Mouse (Mus musculus): ENCODE results near the gene Atad5. TPM values are rescaled to one million over a fixed set of nuclear protein-coding genes. Genes with fewer than 3 reads are reported as not detected.
A peak's percentile ranks its signal among the peaks of the same experiment; 100 is the strongest.
"Not testable (repeated sequence)": the region's sequence is repeated elsewhere in the genome, so short reads cannot be mapped to it uniquely, and the experiment has no call there.

Atad5 gene
- polyA plus RNA-seq, 2 experiments from 2014 or later = 3.5 to 3.6 TPM

DNA sequence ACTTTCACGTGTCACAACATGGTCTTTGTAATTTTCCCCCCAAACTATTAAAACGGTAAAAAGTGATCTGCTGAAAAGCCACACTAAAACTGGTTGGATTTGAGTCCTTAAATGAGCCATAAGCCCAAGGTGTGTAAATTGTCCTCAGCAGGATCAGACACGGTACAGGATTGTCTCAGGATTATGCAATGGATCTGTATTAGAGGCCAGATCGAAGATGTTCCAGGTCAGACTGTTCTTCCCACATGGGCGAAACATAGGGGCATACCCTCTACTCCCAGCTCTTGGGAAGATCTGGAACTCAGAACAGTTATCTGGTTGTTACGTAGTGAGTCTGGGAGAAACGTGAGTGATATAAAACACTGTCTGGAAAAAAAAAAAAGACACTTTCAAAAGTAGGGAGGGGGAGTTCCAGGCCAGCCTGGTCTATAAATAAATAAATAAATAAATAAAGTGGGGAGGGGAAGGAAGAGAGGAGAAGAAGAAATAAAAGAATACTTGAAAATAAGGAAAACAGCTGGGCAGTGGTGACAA lies 7.3 kb upstream of the Atad5 start:
- no peak for ATAC-seq

DNA sequence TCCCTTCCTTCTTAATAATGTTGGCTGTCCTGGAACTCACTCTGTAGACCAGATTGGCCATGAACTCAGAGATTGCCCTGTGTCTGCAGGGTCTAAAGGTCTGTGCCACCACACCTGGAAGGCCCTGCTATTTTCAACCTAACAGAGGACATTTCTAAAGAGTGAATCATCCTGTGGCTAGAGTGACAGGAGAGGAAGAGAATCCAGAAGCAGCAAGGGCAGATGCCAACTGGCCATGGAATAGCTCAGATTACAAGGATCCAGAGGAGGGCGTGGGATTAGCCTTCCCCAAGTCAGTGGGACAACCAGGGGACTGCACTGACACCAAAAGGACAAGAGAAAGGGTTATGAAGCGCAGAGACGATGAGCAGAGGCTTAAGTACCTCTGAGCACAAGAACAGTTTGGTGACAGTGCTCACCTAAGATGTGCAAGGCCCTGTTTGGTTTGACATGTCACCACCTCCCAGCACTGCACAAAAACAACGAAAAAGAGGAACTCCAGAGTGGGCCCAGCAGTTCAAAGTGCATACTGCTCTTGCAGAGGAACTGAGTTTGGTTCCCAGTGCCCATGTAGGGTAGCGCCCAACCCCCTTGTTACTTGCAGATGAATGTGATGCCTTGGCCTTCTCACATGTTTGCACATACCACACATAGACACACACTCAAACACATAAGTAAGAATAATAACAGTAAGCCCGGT lies 3.7 kb upstream of the Atad5 start:
- ATAC-seq = no peak

DNA sequence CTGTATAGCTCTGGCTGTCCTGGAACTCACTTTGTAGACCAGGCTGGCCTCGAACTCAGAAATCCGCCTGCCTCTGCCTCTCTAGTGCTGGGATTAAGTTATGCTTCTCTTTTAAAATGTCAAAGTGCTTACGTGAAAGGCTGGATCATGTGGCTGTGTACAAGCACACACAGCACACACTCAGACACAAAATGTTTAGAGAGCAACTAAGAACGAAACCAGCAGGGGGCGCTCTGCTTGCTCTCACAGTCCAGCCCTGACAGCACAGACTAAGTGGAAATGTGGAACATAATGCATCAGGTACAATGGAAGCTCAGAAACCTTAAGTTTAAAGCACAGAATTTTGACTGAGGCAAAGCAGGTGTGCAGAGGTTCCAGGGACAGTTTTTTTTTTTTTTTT lies 2.4 kb upstream of the Atad5 start:
- peak; percentile 77 for ATAC-seq

DNA sequence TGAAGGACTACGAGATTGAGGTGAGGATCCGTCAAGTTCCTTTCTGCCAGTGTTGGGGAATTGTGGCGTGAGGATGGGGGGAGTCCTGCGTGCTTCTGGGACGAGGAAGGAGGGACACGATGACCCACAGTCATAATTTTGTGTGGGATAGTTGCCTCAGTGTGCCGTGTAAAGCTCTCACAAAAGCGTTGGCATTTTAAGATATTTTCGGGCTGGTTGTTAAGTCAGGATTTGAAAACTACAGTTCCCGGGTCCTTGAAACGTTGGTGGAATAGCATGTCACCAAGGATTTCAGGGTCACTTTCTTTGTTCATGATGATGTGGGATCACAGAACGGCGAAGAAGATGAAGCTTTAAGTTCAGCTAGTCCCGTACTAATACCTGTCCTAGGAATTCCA lies 616 bp downstream of the Atad5 start:
- no peak for ATAC-seq

DNA sequence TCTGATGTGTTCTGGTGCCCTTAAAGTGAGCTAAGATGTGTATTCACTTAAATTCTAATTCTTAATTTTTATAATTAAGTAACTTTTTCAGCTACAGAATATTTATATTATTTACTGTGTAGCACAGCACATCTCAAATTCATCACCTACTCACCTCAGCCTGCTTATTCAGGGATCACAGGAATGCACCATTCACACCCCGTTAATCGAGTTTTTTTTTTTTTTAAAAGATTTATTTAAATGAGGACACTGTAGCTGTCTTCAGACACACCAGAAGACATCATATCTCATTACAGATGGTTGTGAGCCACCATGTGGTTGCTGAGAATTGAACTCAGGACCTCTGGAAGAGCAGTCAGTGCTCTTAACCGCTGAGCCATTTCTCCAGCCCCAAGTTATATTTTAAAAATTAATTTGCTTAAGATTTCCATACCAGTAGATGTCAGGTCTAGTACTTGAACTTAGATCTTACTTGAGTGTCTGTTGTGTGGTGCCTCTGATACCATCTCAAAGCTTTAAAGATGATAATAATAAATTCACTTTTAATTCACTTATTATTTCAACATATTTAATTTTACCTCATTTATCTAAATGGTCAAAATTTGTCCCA lies 1.5 kb downstream of the Atad5 start:
- no peak for ATAC-seq

DNA sequence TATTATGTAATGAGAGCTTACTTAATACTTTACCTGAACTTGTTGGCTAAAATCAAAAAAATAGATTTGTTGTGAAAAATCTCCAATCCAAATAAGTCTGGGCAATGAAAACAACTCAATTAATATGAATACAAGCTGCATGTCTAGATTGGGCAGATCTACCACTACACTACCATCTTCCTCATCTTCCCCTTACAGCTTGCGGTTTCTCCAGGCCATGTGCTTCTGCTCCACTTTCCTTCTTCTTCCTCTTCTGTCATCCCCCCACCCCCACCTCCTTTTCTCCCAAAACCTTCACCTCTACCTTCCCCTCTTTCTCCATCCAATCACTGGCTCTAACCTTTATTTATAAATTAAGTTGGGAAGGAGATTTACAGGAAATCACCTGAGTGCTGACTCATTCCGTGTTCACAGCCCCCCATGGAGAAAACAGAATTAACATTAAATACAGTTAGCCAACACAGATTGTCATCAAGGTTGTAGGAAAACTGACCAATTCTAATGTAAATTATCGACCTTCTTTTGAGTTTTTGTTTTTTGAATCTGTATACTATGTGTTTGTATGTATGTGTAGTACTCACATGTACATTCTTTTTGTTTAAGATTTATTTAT lies 9.3 kb downstream of the Atad5 start:
- no peak for ATAC-seq

DNA sequence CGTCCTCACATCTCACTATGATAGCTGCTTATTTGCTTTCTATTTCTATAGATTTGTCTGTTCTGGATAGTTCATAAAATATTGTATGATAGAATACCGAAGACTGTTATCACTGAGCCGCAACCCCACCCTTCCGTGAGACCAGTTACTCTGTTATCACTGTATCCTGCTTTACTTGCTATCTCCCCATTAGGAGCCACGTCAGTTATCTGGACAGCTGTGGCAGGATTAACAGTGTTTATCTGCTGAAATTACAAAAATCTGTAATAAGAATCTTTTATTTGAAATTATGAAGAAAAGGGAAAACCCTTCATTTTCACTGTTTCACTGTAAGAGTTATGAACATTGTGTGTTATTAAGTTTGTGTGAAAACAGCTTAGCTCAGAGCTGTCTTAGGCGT lies 12.1 kb downstream of the Atad5 start:
- ATAC-seq = no peak

DNA sequence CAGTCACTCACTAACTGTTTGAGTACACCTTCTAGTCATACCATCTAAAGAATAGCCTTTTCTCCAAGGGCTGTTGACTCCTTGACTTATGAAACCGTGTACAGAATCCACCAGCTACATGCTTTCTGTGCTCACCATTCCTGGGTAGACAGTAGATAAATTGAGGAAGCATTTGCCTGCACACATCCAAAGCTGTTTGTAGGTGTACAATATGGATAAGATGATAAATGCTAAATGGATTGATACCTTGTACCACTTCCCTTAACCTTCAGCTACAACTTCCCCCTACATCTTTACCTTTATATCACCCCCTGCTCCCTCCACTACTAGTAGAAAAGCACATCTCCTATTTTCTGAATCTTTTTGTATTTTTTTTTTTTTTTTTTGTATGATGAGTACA lies 15.2 kb downstream of the Atad5 start:
- no peak for ATAC-seq

DNA sequence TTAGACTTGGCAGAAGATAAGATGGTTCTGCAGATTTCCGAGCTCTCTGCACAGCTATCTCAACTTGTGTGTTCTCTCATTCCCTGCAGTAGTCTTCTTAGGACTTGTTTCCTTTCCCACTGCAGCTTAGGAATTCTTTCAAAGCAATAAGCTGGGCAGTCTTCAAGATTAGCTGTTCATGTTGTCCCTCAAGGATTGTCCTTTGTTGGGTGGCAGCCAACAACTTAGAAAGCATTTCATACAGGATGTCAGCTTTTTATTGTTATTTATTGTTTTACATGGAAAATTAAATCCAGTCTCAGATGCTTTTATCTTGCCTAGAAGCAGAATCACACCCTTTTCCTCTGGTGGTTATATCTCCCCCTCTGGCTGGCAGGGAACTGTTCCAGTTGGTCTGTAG lies 27.2 kb downstream of the Atad5 start:
- ATAC-seq = no peak

DNA sequence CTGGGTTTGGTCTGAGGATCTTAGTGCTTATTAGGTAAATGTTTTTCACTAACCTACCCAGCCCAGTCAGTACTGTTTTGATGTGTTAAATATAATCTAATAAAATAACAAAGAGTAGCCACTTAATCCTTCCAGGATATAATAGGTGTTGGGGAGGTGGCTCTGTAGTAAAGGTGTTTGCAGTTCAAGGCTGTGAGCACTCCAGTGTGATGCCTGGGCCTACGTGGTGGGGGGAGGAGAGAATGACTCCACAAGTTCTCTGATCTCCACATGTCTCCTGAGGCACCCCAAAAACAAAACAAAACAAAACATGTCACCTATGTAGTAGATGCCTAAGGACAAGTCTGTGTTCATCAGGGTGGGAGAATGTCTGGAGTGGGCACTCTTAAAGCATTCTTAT lies 42.9 kb downstream of the Atad5 start:
- ATAC-seq = no peak

DNA sequence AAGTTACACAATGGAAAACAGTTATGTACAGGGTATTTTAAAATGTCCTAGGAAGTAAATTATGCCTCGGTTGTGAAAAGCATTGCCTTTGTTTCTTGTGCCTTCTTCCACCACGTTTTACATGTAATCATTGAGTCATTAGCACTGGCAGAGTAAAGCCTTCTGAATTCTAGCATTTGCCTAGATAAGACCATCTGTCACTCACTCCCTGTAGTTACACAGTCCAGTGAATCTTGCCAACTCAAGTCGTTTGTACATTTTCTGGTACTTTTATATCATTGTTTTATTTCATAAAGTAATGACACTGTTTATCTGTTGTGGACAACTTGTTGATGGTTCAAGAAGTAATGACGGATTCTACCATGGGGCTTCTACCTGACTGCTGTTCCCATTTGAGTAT lies 45.5 kb downstream of the Atad5 start:
- no peak for ATAC-seq

DNA sequence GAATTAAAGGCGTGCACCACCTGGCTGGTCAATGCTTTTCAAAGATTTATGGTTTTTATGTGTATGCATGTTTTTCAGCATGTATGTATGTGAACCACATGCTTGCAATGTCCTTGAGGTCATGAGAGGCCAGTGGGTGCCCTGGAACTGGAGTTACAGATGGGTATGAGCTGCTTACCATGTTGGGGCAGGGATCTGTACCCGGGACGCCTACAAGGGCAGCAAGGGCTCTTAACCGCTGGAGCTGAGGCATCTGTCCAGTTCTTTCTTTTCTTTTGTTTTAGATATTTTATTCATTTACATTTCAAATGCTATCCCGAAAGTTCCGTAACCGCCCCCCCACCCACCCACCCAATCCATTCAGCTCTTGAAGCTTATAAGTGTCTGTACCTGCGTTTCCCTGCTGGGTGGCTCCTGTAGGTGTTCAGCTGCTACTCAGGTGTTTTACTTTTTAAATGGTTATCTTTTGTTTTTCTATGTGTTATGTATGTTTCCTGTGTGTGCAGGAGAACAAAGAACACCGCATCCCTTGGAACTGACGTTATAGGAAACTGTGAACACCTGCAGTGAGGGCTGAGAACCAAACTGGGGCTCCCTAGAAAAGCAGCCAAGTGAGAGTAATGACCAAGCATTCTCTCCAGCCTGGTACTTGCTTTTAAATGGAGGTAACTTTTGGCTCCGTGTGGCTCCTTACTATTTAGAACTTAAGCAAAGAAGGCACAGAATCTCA lies 46.9 kb downstream of the Atad5 start:
- ATAC-seq = no peak

DNA sequence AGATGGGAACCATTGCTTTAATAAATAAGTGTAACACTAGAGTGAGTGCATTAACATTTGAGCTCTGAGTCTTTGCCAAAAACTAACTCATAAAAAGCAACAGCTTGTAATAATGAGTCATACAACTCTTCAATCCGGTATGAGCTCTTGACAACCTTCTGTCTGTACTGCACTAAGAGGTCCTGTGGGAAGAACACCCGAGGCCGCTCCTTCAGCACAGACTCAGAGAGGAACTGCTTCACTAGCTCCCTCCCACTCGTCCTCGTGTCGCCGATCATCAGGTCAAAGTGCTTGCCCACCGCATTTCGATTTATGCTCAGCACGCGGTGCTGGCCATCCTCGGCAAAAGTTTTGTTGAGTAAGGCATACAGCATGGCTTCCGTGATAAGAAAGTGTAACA lies 47.6 kb downstream of the Atad5 start:
- ATAC-seq = no peak

DNA sequence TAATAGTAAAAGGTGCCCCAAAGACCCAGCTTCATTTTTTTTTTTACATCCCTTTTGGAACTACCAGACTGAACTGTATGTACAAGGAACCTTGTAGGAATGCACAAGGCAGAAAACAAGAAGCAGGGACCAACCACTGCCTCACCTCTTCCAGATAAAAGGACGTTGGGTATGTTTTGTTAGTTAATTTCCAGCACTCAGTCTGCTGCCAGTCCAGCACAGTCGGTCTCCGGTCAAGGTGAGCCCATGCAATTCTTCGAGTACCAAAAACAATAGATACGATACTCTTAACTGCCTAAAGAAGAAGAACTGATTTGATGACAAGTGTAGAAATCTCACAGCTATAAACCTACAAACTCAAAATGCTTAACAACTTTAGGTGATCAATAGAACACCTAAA lies 48.6 kb downstream of the Atad5 start:
- no peak for ATAC-seq

DNA sequence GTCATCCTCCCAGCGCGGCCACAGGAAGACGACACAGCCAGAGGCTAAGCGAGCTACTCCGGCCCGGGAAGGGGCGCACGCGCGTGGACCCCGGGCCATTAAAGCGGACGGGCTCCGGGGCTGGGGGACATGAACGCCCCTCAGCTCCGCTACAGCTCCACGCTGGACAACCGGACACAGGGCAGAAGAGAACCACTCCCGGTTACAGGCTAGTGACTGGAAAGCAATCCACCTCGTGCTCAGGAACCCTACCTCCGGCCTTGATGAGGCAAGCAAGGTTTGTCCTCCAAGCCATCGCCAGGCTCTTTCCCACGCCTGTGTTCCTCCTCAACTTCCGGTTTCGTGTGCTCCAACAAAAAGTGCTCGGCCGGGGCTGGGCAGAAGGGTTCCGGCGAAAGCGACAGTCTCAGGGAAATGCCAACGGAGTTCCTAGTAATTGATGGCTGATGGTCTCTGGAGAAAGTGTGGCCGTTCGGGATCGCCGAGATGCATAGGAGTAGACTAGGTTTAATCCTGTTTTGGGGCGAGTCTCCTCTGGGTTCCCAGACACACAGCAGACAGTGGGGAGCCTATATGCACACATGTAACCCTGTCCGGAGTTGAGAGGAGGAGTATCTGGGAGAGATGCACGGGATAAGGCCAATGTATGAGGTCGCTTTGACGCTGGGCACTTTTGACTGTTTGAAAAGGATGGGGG lies 52.8 kb downstream of the Atad5 start, which contains the start of gene Tefm:
Gene Tefm (minus strand): TSS at position 351 of the 697 bp plus-strand sequence.
- ATAC-seq = peak; percentile 83

DNA sequence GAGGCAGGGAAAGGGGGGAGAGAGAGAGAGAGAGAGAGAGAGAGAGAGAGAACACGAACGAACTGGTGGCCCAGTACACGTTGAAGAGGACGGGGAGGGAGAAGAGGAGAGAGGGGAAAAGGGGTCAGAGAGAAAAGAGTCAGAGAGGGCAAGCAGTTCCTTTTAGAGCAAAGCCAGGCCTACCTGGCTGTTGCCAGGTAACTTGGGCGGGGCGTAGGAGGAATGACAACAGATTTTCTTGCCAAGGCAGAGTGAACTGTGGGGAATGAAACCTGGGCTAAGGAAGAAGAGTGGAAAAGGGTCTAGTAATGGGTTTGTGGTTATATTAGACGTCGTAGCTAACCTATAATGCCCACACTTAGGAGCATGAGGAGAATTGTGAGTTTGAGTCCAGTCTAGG lies 53.7 kb downstream of the Atad5 start:
- no peak for ATAC-seq

DNA sequence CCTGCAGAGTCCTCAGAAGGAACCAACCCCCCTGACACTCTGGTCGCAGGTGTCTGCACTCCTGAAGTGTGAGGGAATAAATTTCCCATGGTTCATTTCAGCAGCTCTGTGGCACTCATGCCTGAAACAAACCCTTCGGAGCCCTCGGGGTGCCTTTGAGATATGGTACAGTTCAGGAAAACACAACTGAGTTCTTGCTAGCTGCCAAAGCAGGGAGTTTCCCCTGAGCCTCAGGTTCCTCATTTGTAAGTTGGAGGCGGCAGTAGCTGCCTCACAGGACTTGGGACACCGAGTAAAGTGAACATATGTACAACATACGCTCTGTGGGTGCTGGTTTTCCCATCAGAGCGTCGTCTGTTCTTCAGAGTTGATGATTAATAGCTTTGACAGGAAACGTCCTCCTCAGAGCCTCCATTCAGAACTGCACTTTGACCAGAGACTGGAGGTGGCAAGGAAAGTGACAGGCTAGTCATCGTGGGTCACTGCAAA lies 56.6 kb downstream of the Atad5 start:
- ATAC-seq = no peak

DNA sequence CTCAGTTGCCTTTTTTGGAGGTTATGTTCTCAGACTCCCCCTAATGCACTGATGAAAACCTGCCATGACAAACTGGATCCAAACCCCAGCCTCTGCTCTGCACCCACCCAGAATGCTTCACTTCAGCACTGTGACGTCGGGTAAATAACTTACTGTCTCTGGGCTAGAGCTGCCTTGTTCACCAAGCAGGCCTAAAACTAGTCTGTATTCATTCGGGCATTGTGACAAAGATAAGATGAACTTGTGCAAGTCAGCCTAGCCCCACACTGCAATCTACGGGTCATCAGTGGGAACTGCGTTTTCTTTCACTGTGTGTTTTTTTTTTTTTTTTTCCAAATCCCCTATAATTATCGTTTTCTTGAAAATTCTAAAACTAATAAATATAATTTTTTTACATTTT lies 58.5 kb downstream of the Atad5 start:
- no peak for ATAC-seq

DNA sequence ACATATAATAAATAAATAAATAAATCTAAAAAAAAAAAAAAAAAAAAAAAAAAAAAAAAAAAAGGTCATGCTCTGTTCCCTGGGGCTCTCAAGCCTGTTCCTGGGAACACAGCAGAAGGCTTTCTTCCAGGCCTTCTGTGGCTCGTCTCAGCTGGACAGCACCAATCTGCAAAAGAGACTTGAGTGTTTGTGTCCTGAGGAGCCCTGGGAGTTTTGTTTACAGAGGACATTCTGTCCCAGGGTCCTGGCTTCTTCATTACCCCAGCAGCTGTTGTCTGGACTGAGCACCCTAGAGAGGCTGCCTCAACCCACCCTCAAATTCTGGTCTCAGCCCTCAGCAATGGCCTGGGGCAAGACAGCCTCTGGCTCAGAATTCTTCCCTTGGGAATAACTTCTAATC lies 59.1 kb downstream of the Atad5 start:
- ATAC-seq = no peak

DNA sequence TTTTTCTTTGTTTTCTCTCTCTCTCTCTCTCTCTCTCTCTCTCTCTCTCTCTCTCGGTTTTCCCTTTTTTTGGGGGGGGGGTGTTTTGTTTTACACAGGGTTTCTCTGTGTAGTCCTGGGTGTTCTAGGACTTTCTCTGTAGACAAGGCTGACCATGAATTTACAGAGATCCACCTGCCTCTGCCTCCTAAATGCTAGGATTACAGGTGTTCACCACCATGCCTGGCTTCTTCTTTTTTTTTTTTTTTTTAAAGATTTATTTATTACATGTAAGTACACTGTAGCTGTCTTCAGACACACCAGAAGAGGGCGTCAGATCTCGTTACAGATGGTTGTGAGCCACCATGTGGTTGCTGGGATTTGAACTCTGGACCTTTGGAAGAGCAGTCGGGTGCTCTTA lies 59.8 kb downstream of the Atad5 start:
- ATAC-seq = not testable (repeated sequence)

DNA sequence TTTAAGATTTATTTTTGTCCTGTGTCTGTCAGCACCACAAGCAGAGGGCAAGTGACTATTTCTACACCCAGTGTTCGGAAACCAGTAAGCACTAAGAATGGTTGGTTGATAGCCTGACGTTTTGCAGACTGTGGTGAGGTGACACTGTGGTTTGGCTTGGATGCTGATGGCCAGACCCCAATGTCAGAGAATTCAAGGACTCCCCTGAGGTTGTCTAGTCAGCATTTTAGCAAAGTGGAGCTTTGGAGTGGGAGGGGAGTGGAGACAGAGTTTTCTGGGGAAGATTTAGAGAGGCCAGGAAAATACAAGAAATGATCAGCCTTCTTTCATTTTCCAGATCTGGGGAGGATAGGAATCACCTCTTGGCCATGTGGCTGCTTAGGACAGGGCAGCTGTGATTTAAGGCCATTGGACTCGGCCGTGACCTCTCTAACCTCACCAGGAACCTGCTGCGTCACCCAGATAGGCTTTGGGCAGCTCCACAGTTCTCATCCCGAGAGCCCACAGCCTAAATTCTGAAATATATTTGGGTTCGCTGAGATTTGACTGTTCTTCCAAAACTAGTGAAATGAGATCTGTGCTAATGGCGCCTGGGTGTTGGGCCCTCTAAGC lies 60.3 kb downstream of the Atad5 start:
- no peak for ATAC-seq

DNA sequence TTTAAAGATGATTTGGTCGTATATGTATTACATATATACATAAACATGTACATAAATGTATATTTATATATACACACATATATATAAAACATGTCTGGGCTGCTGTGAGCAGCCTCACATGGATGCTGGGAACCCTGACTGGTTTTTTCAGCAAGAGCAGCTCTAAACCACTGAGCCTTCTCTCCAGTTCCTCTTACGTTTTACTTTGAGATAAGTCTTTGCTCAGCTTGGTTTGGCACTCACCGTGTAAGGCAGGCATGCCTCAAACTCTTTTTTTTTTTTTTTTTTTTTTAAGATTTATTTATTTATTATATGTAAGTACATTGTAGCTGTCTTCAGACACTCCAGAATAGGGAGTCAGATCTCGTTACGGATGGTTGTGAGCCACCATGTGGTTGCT lies 61.4 kb downstream of the Atad5 start:
- ATAC-seq = no peak

Data from CD4-positive, CD25-positive, alpha-beta regulatory T cell, adult 4 months (primary cell).